Mouse (Mus musculus) MEL (cell line): ENCODE results near the gene Wdr41. TPM values are rescaled to one million over a fixed set of nuclear protein-coding genes. Genes with fewer than 3 reads are reported as not detected.
A peak's percentile ranks its signal among the peaks of the same experiment; 100 is the strongest.

ENCODE experiments used
- DNase-seq: peaks from one replicate; pipeline ENCODE4 v3.0.0; 2011; ENCODE audit warnings: low read depth, low spot score
- H3K27ac ChIP-seq: 2 replicates; pipeline ENCODE4 v1.5.1; 2012; ENCODE audit warnings: low read depth, mild to moderate bottlenecking, control low read depth, low read length, moderate library complexity; ENCODE audit not compliant: control insufficient read depth
- H3K27me3 ChIP-seq, 2 experiments: fragments of 150-350 bp in 1 of 2; sonication (generic) in 1 of 2; 2 replicates each; pipeline ENCODE4 v1.6.1; 2012; ENCODE audit warnings: low read length in 2 of 2, mild to moderate bottlenecking in 2 of 2, improper control_type of control experiment in 1 of 2, moderate library complexity in 1 of 2; ENCODE audit not compliant: insufficient read depth in 2 of 2, control insufficient read depth in 1 of 2
- H3K36me3 ChIP-seq, 2 experiments: 2 replicates each; pipeline ENCODE4 v1.6.1; 2012 to 2014; ENCODE audit warnings: low read length in 2 of 2, improper control_type of control experiment in 1 of 2, inconsistent platforms in 1 of 2, mild to moderate bottlenecking in 1 of 2; ENCODE audit not compliant: insufficient read depth in 2 of 2, control insufficient read depth in 1 of 2
- H3K4me1 ChIP-seq, 2 experiments: fragments of 150-350 bp in 1 of 2; sonication (generic) in 1 of 2; 2 replicates each; pipeline ENCODE4 v1.6.1; 2012; ENCODE audit warnings: low read length in 2 of 2, improper control_type of control experiment in 1 of 2, mild to moderate bottlenecking in 1 of 2; ENCODE audit not compliant: insufficient read depth in 2 of 2, control insufficient read depth in 1 of 2
- H3K4me3 ChIP-seq, 2 experiments: fragments of 150-350 bp in 1 of 2; sonication (generic) in 1 of 2; 2 replicates each; pipeline ENCODE4 v1.5.1; 2012; ENCODE audit warnings: low read depth in 2 of 2, low read length in 2 of 2, mild to moderate bottlenecking in 2 of 2, moderate library complexity in 2 of 2, control low read depth in 1 of 2, improper control_type of control experiment in 1 of 2; ENCODE audit not compliant: control insufficient read depth in 1 of 2, insufficient read depth in 1 of 2
- H3K79me2 ChIP-seq: 2 replicates; pipeline ENCODE4 v1.6.1; 2012; ENCODE audit warnings: mild to moderate bottlenecking, low read length, moderate library complexity; ENCODE audit not compliant: control insufficient read depth, poor library complexity, insufficient read depth
- H3K9ac ChIP-seq: 2 replicates; pipeline ENCODE4 v1.6.1; 2012; ENCODE audit warnings: low read depth, mild to moderate bottlenecking, control low read depth, low read length, moderate library complexity; ENCODE audit not compliant: control insufficient read depth, poor library complexity, severe bottlenecking
- H3K9me3 ChIP-seq: fragments of 150-350 bp; sonication (generic); replicated peaks from 2 replicates; pipeline ENCODE4 v1.6.1; 2012; ENCODE audit warnings: mild to moderate bottlenecking, low read length, improper control_type of control experiment, moderate library complexity; ENCODE audit not compliant: insufficient read depth
- CHD1 ChIP-seq: IDR thresholded peaks from 2 replicates; pipeline ENCODE4 v1.6.1; 2012; ENCODE audit warnings: low read depth, mild to moderate bottlenecking, inconsistent platforms, low read length, improper control_type of control experiment
- CTCF ChIP-seq, 3 experiments: IDR thresholded peaks in 2 of 3; conservative IDR thresholded peaks in 1 of 3; 2 replicates each; pipeline ENCODE4 v1.5.1; 2011 to 2012; ENCODE audit warnings: low read length in 3 of 3, low read depth in 2 of 3, mild to moderate bottlenecking in 2 of 3, improper control_type of control experiment in 1 of 3, inconsistent platforms in 1 of 3, mixed read lengths in 1 of 3, moderate library complexity in 1 of 3; ENCODE audit not compliant: control insufficient read depth in 1 of 3, insufficient read depth in 1 of 3, poor library complexity in 1 of 3, severe bottlenecking in 1 of 3
- ELF1 ChIP-seq: IDR thresholded peaks from 2 replicates; pipeline ENCODE4 v1.6.1; 2014; ENCODE audit warnings: low read depth, mild to moderate bottlenecking, inconsistent platforms, low read length, improper control_type of control experiment, moderate library complexity
- GATA1 ChIP-seq: IDR thresholded peaks from 2 replicates; pipeline ENCODE4 v1.6.1; 2011; ENCODE audit warnings: low read depth, low read length, improper control_type of control experiment
- JUND ChIP-seq: IDR thresholded peaks from 2 replicates; pipeline ENCODE4 v1.6.1; 2011; ENCODE audit warnings: low read depth, mild to moderate bottlenecking, improper control_type of control experiment, low read length
- KAT2A ChIP-seq: conservative IDR thresholded peaks from 2 replicates; pipeline ENCODE4 v1.6.1; 2012; ENCODE audit warnings: low read depth, low read length, improper control_type of control experiment, inconsistent platforms
- MAX ChIP-seq: IDR thresholded peaks from 2 replicates; pipeline ENCODE4 v1.6.1; 2011; ENCODE audit warnings: low read length, improper control_type of control experiment
- MAZ ChIP-seq: IDR thresholded peaks from 2 replicates; pipeline ENCODE4 v1.6.1; 2012; ENCODE audit warnings: low read depth, mild to moderate bottlenecking, inconsistent platforms, low read length, improper control_type of control experiment
- MXI1 ChIP-seq: IDR thresholded peaks from 2 replicates; pipeline ENCODE4 v1.6.1; 2011; ENCODE audit warnings: mild to moderate bottlenecking, low read depth, low read length, improper control_type of control experiment
- POLR2AphosphoS2 ChIP-seq: IDR thresholded peaks from 2 replicates; pipeline ENCODE4 v1.6.1; 2011; ENCODE audit warnings: low read length, improper control_type of control experiment
- RAD21 ChIP-seq: IDR thresholded peaks from 2 replicates; pipeline ENCODE4 v1.6.1; 2011; ENCODE audit warnings: mild to moderate bottlenecking, low read depth, low read length, improper control_type of control experiment
- SIN3A ChIP-seq: IDR thresholded peaks from 2 replicates; pipeline ENCODE4 v1.6.1; 2012; ENCODE audit warnings: low read length, improper control_type of control experiment, inconsistent platforms
- SMC3 ChIP-seq: IDR thresholded peaks from 2 replicates; pipeline ENCODE4 v1.6.1; 2011; ENCODE audit warnings: low read depth, low read length, improper control_type of control experiment
- TBP ChIP-seq: IDR thresholded peaks from 2 replicates; pipeline ENCODE4 v1.8.0; 2011; ENCODE audit warnings: low read depth, low read length, improper control_type of control experiment
- ZC3H11A ChIP-seq: IDR thresholded peaks from 2 replicates; pipeline ENCODE4 v1.6.1; 2012; ENCODE audit warnings: low read depth, mild to moderate bottlenecking, inconsistent platforms, low read length, improper control_type of control experiment
- ZKSCAN1 ChIP-seq: IDR thresholded peaks from 2 replicates; pipeline ENCODE4 v1.6.1; 2012; ENCODE audit warnings: low read depth, mild to moderate bottlenecking, inconsistent platforms, low read length, improper control_type of control experiment, moderate library complexity
- polyA plus RNA-seq, 2 experiments: library from polyadenylated mRNA; stranded (reverse) in 1 of 2; unstranded in 1 of 2; fragments of >175 nt in 1 of 2; fragments of >200 nt in 1 of 2; gene quantifications; 2 replicates each; pipeline versions ENCODE4 v1.2.1 to v1.2.4; 2012; ENCODE audit warnings: low replicate concordance in 2 of 2, low read depth in 1 of 2; ENCODE audit not compliant: insufficient read length in 2 of 2, insufficient read depth in 1 of 2, missing spikeins in 1 of 2
- total RNA-seq: library from RNA; depleted of rRNA; stranded (reverse); fragments of 300-350 nt; gene quantifications from 2 replicates; pipeline ENCODE4 v1.2.3, GENCODE M21; 2012

The Wdr41 gene
- total and polyA plus RNA-seq, 3 experiments = 14.3 TPM; not detected in 1

DNA sequence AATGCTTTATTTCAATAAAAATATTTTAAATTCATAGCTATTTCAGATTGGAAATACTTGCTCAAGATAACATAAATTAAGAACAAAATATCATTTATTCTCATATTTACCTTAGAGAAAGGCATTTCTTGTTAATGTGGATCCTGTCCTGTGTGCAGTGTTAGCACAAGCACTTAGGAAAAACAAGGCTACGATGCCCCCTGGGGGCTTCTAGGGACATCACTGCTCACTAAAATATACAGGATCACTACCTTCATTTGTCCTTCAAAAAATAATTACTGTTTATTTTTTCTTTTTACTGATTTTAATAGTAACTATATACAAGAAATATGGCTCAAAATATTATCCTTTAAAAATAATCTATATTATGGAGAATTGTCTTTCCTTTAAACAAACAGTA, 18.2 kb upstream of the Wdr41 start:
- no peaks in the 10 kb centered on the region for H3K36me3 ChIP-seq
- H3K4me3 ChIP-seq = no peak overlapping the region
- peak; percentile 51 for DNase-seq
- no peak overlapping the region for H3K9ac ChIP-seq
- no peak for TF ChIP-seq ELF1
- no peak for TF ChIP-seq MXI1
- peak; percentile 61 for TF ChIP-seq SMC3
- TF ChIP-seq MAX = no peak
- no peak for TF ChIP-seq GATA1
- no peak for TF ChIP-seq SIN3A
- TF ChIP-seq ZC3H11A = peak; percentile 18; the same call in 1 of the 2 replicates
- TF ChIP-seq RAD21 = peak; percentile 64
- peak; percentile 31 to 59 (median 31); a peak in 4 of 6 replicates for TF ChIP-seq CTCF (IDR thresholded peaks at IDR 0.05 in 2 of 3, conservative IDR thresholded peaks at IDR 0.05 in 1 of 3; ENCODE audit: control insufficient read depth in 1 of 3, insufficient read depth in 1 of 3, low read depth in 2 of 3, low read length in 3 of 3, poor library complexity in 1 of 3, severe bottlenecking in 1 of 3)
- H3K79me2 ChIP-seq = no peaks in the 10 kb centered on the region
- H3K27me3 ChIP-seq = peaks cover 0 to 1% of the 10 kb centered on the region in 2 experiments; a peak in 3 of 4 replicates
- no peaks in the 10 kb centered on the region for H3K4me1 ChIP-seq
- H3K9me3 ChIP-seq = no peaks in the 10 kb centered on the region
- no peak overlapping the region for H3K27ac ChIP-seq

DNA sequence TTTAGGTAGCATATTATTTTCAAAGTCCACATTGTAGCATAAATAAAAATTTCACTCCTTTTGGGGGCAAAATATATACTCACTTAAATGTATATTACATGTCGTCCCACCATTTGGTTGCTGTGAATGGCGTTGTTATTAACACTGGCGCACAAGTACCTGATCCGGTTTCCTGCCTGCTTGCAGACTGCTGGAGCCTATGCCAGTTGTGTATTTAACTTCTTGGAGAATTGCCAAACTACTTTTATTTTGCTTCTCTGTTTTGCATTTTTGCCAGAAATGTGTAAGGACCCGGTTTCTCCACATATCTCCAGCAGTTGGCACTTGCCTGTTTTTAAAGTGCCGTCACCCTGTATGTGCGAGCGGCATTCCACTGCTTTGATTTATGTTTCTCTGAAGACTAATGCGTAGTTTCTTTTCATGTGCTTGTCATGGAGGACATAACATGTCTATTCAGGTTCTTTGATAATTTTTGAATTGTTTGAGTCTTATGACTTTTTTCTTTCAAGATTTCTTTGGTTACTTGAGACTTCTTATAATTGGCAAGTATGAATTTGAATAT, 6.1 kb upstream of the Wdr41 start:
- Histone ChIP-seq H3K27me3 (peaks cover 0 to 4% of the 10 kb centered on the region in 2 experiments), H3K4me1 (no peaks in the 10 kb centered on the region), H3K4me3 (no peak overlapping the region), H3K9ac (no peak overlapping the region), H3K27ac (no peak overlapping the region), H3K36me3 (no peaks in the 10 kb centered on the region), H3K9me3 (no peaks in the 10 kb centered on the region), H3K79me2 (no peaks in the 10 kb centered on the region)
- TF ChIP-seq MAZ (no peak), KAT2A (no peak), ZKSCAN1 (no peak), POLR2AphosphoS2 (no peak), JUND (no peak), CHD1 (no peak), CTCF (IDR thresholded peaks at IDR 0.05 in 2 of 3, conservative IDR thresholded peaks at IDR 0.05 in 1 of 3; ENCODE audit: control insufficient read depth in 1 of 3, insufficient read depth in 1 of 3, low read depth in 2 of 3, low read length in 3 of 3, poor library complexity in 1 of 3, severe bottlenecking in 1 of 3) (no peak)
- DNase-seq = no peak

GRCm38 (mm10) chr13:94975828-94976218, 321 bp upstream of the Wdr41 start:
- Histone ChIP-seq H3K4me3 (peak overlapping the region; percentile 57 to 76), H3K4me1 (0 out of 4 replicates have a peak, but pooled peaks cover 0 to 5% of the 10 kb centered on the region in 2 experiments), H3K27me3 (peaks cover 0 to 1% of the 10 kb centered on the region in 2 experiments), H3K27ac (peak overlapping the region; percentile 62), H3K9me3 (no peaks in the 10 kb centered on the region), H3K36me3 (peaks cover 0 to 8% of the 10 kb centered on the region in 2 experiments; a peak in 2 of 4 replicates), H3K9ac (peak overlapping the region; percentile 98), H3K79me2 (peaks cover 3% of the 10 kb centered on the region)
- TF ChIP-seq TBP (0 out of 2 replicates have a peak, but pooled peaks have one; percentile 19), KAT2A (no peak)
- DNase-seq = no peak
